Mouse (Mus musculus) ovary, postnatal 14 days (tissue): Measurements from ENCODE around the gene Arhgef17.
A peak's percentile ranks its signal among the peaks of the same experiment; 100 is the strongest.

ENCODE experiments used
- DNase-seq: peaks from one replicate; pipeline ENCODE4 v3.0.0; 2022; ENCODE audit warnings: low spot score

The Arhgef17 gene

DNA sequence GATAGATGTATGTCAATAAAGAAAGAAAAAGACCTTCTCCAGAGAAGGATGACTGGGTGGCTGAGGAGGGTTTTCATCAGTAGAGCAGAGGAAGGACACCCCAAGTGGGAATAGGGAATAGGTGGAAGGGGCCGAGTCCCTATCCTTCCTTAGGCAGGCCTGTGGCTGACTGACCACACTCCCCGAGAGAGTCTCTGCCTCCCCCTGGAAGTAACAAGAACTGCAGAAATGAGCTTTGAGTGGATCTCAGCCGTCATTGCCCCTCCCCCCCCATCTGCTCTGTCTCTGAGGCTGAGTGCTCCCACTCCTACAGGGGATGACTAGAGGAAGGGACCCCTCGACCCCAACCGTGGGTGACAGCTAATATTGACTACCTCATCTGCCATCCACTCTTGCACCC is 9.3 kb upstream of the Arhgef17 start:
- no peak for DNase-seq

DNA sequence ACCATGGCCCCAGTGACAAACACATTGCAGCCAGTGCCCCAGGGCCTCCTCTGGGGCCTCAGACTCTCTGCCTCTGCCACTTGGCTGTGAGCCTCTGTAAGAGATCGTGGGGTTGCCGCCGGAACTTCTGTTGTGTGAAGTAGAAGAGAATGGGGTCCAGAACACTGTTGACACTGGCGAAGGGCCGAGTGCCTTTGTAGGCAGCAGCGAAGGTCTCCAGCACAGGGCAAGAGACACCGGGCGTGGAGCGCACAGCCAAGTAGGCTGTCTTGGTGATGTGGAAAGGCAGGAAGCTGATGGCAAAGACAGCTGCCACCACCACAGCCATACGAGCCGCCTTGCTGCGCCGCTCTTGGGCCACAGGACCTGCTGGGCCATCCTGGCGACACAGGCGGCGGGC is 6.2 kb upstream of the Arhgef17 start:
- no peak for DNase-seq

DNA sequence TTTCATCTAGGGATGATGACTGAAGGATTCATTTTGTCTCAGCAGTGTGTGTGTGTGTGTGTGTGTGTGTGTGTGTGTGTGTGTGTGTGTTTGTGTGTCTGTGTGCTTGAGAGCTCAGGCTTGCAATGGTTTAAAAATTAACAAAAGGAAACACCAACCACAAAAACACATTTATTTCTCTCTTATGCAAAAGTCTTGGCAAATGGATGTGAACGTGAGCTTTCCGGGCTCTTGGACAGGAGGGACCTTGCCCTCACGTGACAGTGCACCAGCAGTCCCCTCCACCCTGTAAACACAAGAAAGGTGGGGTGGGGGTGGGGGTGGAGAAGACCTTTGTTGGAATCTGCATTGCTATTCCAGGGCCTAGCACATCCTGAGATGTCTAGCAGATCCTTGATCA is 5.6 kb upstream of the Arhgef17 start:
- DNase-seq, result no peak

- no peak for DNase-seq
These were observed 1.6 kb upstream of the Arhgef17 start for GRCm38 (mm10) chr7:100933520-100933919.

- DNase-seq, result peak; percentile 80
These were observed 637 bp upstream of the Arhgef17 start for GRCm38 (mm10) chr7:100932481-100933007.

- peak; percentile 54 for DNase-seq
These were observed 486 bp downstream of the Arhgef17 start for GRCm38 (mm10) chr7:100931316-100931925.

GRCm38 (mm10) chr7:100930619-100931315 is 1.1 kb downstream of the Arhgef17 start:
- peak; percentile 63 for DNase-seq

- DNase-seq, result no peak
These were observed 2.1 kb downstream of the Arhgef17 start for GRCm38 (mm10) chr7:100929639-100930303.

DNA sequence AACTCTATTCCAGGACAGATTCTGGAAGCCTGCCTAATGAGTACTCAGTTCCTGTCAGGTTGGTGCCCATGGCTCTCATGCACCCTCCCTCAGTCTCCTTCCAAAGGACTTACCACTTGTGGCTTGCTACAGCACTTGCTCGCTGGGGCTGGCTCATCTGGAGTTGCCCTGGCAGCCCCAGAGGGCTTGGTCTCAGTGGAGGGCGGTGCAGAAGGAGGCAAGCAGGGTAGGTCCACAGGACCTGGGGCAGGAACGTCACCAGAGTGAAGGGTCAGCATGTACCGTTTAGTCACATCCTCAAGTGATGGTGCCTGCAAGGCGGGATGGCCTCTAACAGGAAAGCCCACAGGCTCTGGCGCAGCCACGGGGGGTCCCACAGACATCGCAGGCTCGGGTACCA is 3.5 kb downstream of the Arhgef17 start:
- DNase-seq, result no peak

DNA sequence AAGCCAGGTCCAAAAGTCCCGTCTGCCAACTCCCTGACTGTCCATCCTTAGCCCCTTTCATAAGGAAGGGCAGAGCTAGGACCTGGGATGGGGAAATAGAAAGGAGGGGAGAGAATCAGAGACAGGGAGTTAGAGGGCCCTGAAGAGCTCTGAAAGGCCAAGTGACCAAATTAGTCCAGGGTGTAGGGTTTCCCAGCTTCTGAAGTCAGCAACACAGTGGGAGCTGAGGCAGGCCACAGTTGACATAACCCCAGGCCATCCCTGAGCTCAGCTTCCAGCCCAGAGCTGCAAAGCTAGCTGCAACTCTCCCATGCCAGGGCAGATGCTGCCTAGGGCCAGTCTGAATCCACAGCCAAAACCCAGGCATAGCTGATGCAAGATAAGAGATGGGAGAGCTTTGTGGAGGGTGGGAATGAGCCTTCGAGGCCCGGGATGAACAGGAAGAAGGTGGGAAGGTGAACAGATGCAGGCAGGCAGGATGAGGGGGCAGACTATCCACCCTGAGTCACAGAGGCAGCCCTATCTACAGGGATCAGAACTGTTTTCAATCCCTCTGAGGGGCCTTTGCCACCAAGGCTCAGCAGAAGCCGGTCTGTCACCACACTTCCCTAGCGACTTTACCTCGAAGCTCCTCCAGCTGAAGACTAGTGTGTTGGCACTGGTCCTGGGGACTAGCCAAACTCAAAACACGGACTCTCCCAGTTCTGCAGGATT is 4.5 kb downstream of the Arhgef17 start:
- no peak for DNase-seq

DNA sequence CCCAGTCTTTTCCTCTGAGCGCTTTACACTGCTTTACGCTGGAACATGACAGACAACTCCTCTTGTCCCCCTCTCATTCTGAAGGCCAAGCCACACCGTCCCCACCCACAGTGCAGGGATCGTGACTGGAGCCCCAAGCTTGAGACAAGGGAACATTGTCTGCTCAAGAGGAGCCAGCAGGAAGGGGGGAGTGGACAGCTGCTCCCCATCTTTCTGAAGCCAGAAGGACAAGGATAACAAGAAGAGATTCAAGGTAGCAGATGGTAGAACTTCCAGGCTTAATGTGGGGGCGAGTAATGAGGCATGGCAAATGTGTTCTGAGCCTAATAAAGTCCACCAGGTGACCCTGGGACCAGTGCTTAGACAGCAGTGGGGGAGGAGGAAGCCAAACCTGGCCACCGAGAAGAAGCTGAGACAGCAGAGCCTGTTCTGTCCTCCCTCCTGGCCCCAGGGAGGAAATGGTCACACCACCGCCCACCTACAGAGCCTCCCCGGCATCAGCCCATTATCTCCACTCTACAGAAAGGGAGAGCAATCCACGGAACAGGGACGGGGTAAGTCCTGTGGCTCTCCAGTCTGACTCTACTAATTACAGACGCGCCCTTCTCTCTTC is 5.5 kb downstream of the Arhgef17 start:
- DNase-seq, result no peak

GRCm38 (mm10) chr7:100924674-100925445 is 7.0 kb downstream of the Arhgef17 start:
- no peak for DNase-seq

- no peak for DNase-seq
These were observed 7.7 kb downstream of the Arhgef17 start for GRCm38 (mm10) chr7:100924200-100924599.

- DNase-seq, result no peak
These were observed 9.0 kb downstream of the Arhgef17 start for GRCm38 (mm10) chr7:100922907-100923306.

DNA sequence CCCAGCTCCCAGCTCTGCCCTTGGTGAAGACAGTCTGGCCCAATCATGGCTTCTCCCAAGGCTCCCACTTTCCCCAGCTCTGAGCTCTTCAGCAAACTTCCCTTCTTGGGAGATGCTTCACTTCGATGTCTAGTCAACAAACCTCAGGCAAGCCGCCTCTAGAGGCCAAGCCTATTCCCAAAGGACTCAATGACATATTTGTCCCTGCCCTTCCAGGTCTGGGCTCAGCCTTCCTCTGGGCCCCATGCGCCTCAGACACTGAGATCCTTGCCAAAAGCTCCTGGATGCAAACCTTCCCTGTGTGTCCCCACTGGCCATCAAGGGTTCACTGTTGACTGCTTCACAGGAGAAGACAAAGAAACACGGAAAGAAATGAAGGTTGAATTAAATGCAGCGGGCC is 10.6 kb downstream of the Arhgef17 start:
- no peak for DNase-seq

- DNase-seq, result peak; percentile 57
These were observed 12.1 kb downstream of the Arhgef17 start for GRCm38 (mm10) chr7:100919809-100920107.

DNA sequence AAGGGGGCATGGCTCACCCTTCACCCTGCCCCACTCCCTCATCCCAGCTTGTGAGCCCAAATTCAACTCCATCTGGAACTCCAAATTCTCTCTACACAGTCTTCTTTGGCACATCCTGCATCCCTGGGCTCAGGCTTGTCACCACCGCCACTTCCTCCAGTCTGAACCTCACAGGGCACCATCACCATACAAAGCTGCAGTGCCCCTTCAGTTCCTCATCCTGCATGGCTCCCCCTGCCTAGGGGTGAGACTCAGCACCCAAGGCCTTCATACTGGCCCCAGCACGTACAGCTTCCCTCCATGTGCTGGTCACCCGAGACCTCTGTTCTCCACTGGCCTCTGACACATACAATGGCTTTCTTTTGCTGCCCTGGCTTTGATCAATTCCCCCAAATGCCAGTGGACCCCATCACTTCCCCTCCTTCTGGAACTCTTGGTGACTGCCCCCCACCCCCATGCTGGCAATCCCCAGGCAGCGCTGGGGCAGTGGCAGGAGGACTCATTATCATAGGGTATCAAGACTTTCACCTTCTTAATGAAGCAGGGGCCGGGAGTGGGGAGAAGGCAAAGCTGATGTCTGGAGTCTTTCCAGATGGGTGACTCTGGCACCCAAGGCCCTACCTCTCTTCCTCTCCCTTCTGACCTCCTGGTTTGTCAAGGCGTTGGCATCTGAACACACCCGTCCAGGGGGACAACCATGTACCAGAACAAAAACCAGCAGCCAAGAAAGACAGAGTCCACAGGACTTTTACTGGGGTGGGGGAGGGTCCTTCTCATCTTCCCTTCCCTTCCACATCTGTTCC is 12.7 kb downstream of the Arhgef17 start:
- no peak for DNase-seq

GRCm38 (mm10) chr7:100918176-100918575 is 13.7 kb downstream of the Arhgef17 start:
- DNase-seq, result no peak

GRCm38 (mm10) chr7:100917751-100918150 is 14.2 kb downstream of the Arhgef17 start:
- no peak for DNase-seq

DNA sequence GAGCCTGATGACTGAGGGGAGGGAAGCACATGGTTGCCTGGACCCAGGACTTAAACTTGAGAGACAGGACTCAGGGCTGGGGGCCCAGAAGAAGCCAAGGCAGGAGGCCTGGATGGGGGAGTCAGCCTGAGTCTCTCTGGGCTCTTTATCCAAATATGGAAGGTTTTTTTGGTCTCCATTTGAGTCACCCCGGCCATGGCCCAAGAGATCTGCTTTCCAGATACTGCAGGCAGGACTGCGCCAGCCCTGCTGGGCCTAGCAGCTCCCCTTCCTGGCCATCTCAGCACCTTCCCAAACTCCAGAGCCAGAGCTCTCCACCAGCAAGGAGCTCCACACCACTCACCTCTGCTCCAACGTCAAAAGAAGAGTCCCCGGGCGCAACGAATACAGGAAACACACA is 15.4 kb downstream of the Arhgef17 start:
- no peak for DNase-seq

GRCm38 (mm10) chr7:100915204-100915603 is 16.7 kb downstream of the Arhgef17 start:
- no peak for DNase-seq
